ENCODE assay signal across 8 mouse cellular contexts in genomic region chr11:120515611-120516010, GRCm38 (mm10). TPM values are rescaled to one million over a fixed set of nuclear protein-coding genes. Genes with fewer than 3 reads are reported as not detected.
DNase-seq lines count a peak whose midpoint lies in the region; ATAC-seq and TF ChIP-seq lines count a peak whose summit lies in the region.

No protein-coding gene starts in this region.

- peak; percentile 100; the same call in 1 of the 2 replicates for TF ChIP-seq CTCF in heart, adult 2 months (IDR thresholded peaks at IDR 0.05)
- peak; percentile 94 for TF ChIP-seq CTCF in spleen, adult 2 months (IDR thresholded peaks at IDR 0.05; ENCODE audit: extremely low read depth, insufficient read depth, insufficient read length, insufficient replicate concordance)

- ATAC-seq in embryonic facial prominence, embryonic 12.5 days (ENCODE audit: insufficient number of reproducible peaks, insufficient read depth, low FRiP score, low TSS enrichment): 0 out of 2 replicates have a peak, but pooled peaks have one; percentile 65
- peak; percentile 73; the same call in 1 of the 2 replicates for ATAC-seq in limb, embryonic 12.5 days (ENCODE audit: insufficient number of reproducible peaks, insufficient read depth, low FRiP score, low TSS enrichment, low read depth)
- ATAC-seq in midbrain, embryonic 14.5 days (ENCODE audit: low FRiP score, low TSS enrichment): no peak; the same call in 1 of the 2 replicates

- no peaks in the 10 kb centered on the region for H3K27me3 ChIP-seq in embryonic facial prominence, embryonic 12.5 days
- H3K27me3 ChIP-seq in heart, adult 2 months (ENCODE audit: control insufficient read depth, insufficient read depth, low read length): no peaks in the 10 kb centered on the region
- no peaks in the 10 kb centered on the region for H3K27me3 ChIP-seq in limb, embryonic 12.5 days
- no peaks in the 10 kb centered on the region for H3K27me3 ChIP-seq in midbrain, embryonic 14.5 days (ENCODE audit: control insufficient read depth, insufficient read depth, low read length)
- H3K27me3 ChIP-seq in spleen, adult 2 months (ENCODE audit: control insufficient read depth, insufficient read depth, low read length): no peaks in the 10 kb centered on the region

- H3K9me3 ChIP-seq in embryonic facial prominence, embryonic 12.5 days: no peaks in the 10 kb centered on the region
- H3K9me3 ChIP-seq in limb, embryonic 12.5 days: no peaks in the 10 kb centered on the region
- H3K9me3 ChIP-seq in midbrain, embryonic 14.5 days (ENCODE audit: control insufficient read depth, low read length): no peaks in the 10 kb centered on the region

- no peak overlapping the region for H3K4me3 ChIP-seq in embryonic facial prominence, embryonic 12.5 days
- no peak overlapping the region for H3K4me3 ChIP-seq in heart, adult 2 months
- H3K4me3 ChIP-seq in limb, embryonic 12.5 days (replicated peaks): no peak overlapping the region
- H3K4me3 ChIP-seq in midbrain, embryonic 14.5 days (replicated peaks; ENCODE audit: low read depth, low read length): no peak overlapping the region
- H3K4me3 ChIP-seq in spleen, adult 2 months (ENCODE audit: extremely low read depth, insufficient read depth, insufficient read length): no peak overlapping the region

- 17% methylated on average over 17 of the region's 17 CpGs for WGBS in embryonic facial prominence, embryonic 12.5 days
- WGBS in heart, adult 2 months: 20% methylated on average over 17 of the region's 17 CpGs
- WGBS in limb, embryonic 12.5 days: 18% methylated on average over 17 of the region's 17 CpGs
- WGBS in midbrain, embryonic 14.5 days: 19% methylated on average over 17 of the region's 17 CpGs
- 25% methylated on average over 17 of the region's 17 CpGs for WGBS in spleen, adult 2 months

- intact Hi-C loops in heart, adult 2 months (cut with DNase I): loop anchor here (1.0 to 10.0 kb wide), 5 partner anchors 27 to 259 kb away; partner anchors contain the start of genes Cenpx and Lrrc45

- H3K36me3 ChIP-seq in embryonic facial prominence, embryonic 12.5 days: no peaks in the 10 kb centered on the region
- peaks cover 3% of the 10 kb centered on the region; the same call in 1 of the 2 replicates for H3K36me3 ChIP-seq in heart, adult 2 months (ENCODE audit: control insufficient read depth, insufficient read depth, low read length)
- H3K36me3 ChIP-seq in limb, embryonic 12.5 days: no peaks in the 10 kb centered on the region
- no peaks in the 10 kb centered on the region for H3K36me3 ChIP-seq in midbrain, embryonic 14.5 days (ENCODE audit: control insufficient read depth, insufficient read depth, low read length)
- H3K36me3 ChIP-seq in spleen, adult 2 months (ENCODE audit: control insufficient read depth, insufficient read depth, low read length): no peaks in the 10 kb centered on the region

- TF ChIP-seq EP300 in heart, adult 2 months (IDR thresholded peaks at IDR 0.05; ENCODE audit: insufficient read depth, low read depth, low read length): peak; percentile 95

- no peak overlapping the region for H3K4me2 ChIP-seq in embryonic facial prominence, embryonic 12.5 days (replicated peaks)
- H3K4me2 ChIP-seq in limb, embryonic 12.5 days: no peak overlapping the region
- no peak overlapping the region for H3K4me2 ChIP-seq in midbrain, embryonic 14.5 days (ENCODE audit: low read length)

- no peaks in the 10 kb centered on the region for H3K79me2 ChIP-seq in heart, adult 2 months (replicated peaks; ENCODE audit: control insufficient read depth, insufficient read depth, low read length)

- H3K9ac ChIP-seq in embryonic facial prominence, embryonic 12.5 days: no peak overlapping the region
- H3K9ac ChIP-seq in heart, adult 2 months (ENCODE audit: low read depth, low read length): no peak overlapping the region
- H3K9ac ChIP-seq in limb, embryonic 12.5 days (replicated peaks): no peak overlapping the region
- H3K9ac ChIP-seq in midbrain, embryonic 14.5 days (replicated peaks; ENCODE audit: low read length): no peak overlapping the region; the same call in 1 of the 2 replicates

- peaks cover 2% of the 10 kb centered on the region for H3K4me1 ChIP-seq in embryonic facial prominence, embryonic 12.5 days
- peaks cover 12% of the 10 kb centered on the region for H3K4me1 ChIP-seq in heart, adult 2 months (ENCODE audit: control insufficient read depth, insufficient read depth, low read length)
- H3K4me1 ChIP-seq in limb, embryonic 12.5 days (replicated peaks): peaks cover 21% of the 10 kb centered on the region
- peaks cover 2% of the 10 kb centered on the region; the same call in 1 of the 2 replicates for H3K4me1 ChIP-seq in midbrain, embryonic 14.5 days (ENCODE audit: control insufficient read depth, insufficient read depth, low read length)
- peaks cover 4% of the 10 kb centered on the region; the same call in 1 of the 2 replicates for H3K4me1 ChIP-seq in spleen, adult 2 months (ENCODE audit: control insufficient read depth, insufficient read depth, insufficient read length)

- H3K27ac ChIP-seq in embryonic facial prominence, embryonic 12.5 days: no peak overlapping the region
- H3K27ac ChIP-seq in heart, adult 2 months: no peak overlapping the region
- H3K27ac ChIP-seq in limb, embryonic 12.5 days: no peak overlapping the region
- no peak overlapping the region for H3K27ac ChIP-seq in midbrain, embryonic 14.5 days (replicated peaks; ENCODE audit: low read depth, low read length)
- no peak overlapping the region for H3K27ac ChIP-seq in spleen, adult 2 months (ENCODE audit: insufficient read depth, low read length)

- no peak for TF ChIP-seq POLR2A in heart, adult 2 months (IDR thresholded peaks at IDR 0.05; ENCODE audit: insufficient read depth, low read depth, low read length)
- TF ChIP-seq POLR2A in spleen, adult 2 months (IDR thresholded peaks at IDR 0.05; ENCODE audit: low read depth, low read length): no peak

- peak; percentile 86 for DNase-seq in 3T3-L1 (ENCODE audit: low read depth, low spot score)
- DNase-seq in adrenal gland, postnatal 25 days: peak; percentile 87
- peak; percentile 86 to 94 for DNase-seq in heart, adult 2 months
- DNase-seq in kidney, adult 8-10 months: peak; percentile 84 to 94
- peak; percentile 87 for DNase-seq in midbrain, embryonic 14.5 days
- peak; percentile 41 to 81 for DNase-seq in spleen, adult 2 months (ENCODE audit: low read depth in 1 of 2, low spot score in 2 of 2)

RNA-seq across cellular contexts. Expression of gene Gcgr, which starts 14.9 kb away (rescaled TPM):
- total RNA-seq in adrenal gland, postnatal 25 days (2021): 1.0 and 3.5 TPM in 2 replicates
- 1.7 and 2.1 TPM in 2 replicates for polyA plus RNA-seq in embryonic facial prominence, embryonic 12.5 days (2016; fragmentation: Nextera tagmentation; extraction: Ambion mirVana)
- under 1 TPM; 0.68 to 0.73 TPM for total RNA-seq in heart, adult 2 months (2021)
- 2.1 and 2.3 TPM in 2 replicates for polyA plus RNA-seq in heart, adult 2 months (2012; rRNA removed)
- polyA plus RNA-seq in limb, embryonic 12.5 days (2016; fragmentation: Nextera tagmentation; extraction: Ambion mirVana): 3.8 and 4.0 TPM in 2 replicates
- 0.18 and 0.21 TPM in 2 replicates for polyA plus RNA-seq in midbrain, embryonic 14.5 days (2014; fragmentation: Nextera tagmentation; extraction: Ambion mirVana)
- polyA plus RNA-seq in spleen, adult 2 months (2012; rRNA removed): 0.30 and 0.36 TPM in 2 replicates

RNA-seq across cellular contexts. Expression of gene Slc25a10, which starts 24.0 kb away (rescaled TPM):
- total RNA-seq in adrenal gland, postnatal 25 days (2021): 102 and 151 TPM in 2 replicates
- 52.6 and 57.4 TPM in 2 replicates for polyA plus RNA-seq in embryonic facial prominence, embryonic 12.5 days (2016; fragmentation: Nextera tagmentation; extraction: Ambion mirVana)
- 10 to 100 TPM; 14.1 to 14.6 TPM for total RNA-seq in heart, adult 2 months (2021)
- 32.6 and 40.9 TPM in 2 replicates for polyA plus RNA-seq in heart, adult 2 months (2012; rRNA removed)
- polyA plus RNA-seq in limb, embryonic 12.5 days (2016; fragmentation: Nextera tagmentation; extraction: Ambion mirVana): 54.6 and 59.8 TPM in 2 replicates
- 23.6 and 28.4 TPM in 2 replicates for polyA plus RNA-seq in midbrain, embryonic 14.5 days (2014; fragmentation: Nextera tagmentation; extraction: Ambion mirVana)
- 36.5 and 48.1 TPM in 2 replicates for polyA plus RNA-seq in spleen, adult 2 months (2012; rRNA removed)

RNA-seq across cellular contexts. Expression of gene Mrpl12, which starts 31.2 kb away (rescaled TPM):
- total RNA-seq in adrenal gland, postnatal 25 days (2021): 96.3 and 104 TPM in 2 replicates
- 126 and 128 TPM in 2 replicates for polyA plus RNA-seq in embryonic facial prominence, embryonic 12.5 days (2016; fragmentation: Nextera tagmentation; extraction: Ambion mirVana)
- total RNA-seq in heart, adult 2 months (2021): 100 to 1,000 TPM; 207 to 232 TPM
- polyA plus RNA-seq in heart, adult 2 months (2012; rRNA removed): 199 and 200 TPM in 2 replicates
- 135 and 139 TPM in 2 replicates for polyA plus RNA-seq in limb, embryonic 12.5 days (2016; fragmentation: Nextera tagmentation; extraction: Ambion mirVana)
- 113 and 151 TPM in 2 replicates for polyA plus RNA-seq in midbrain, embryonic 14.5 days (2014; fragmentation: Nextera tagmentation; extraction: Ambion mirVana)
- polyA plus RNA-seq in spleen, adult 2 months (2012; rRNA removed): 55.1 and 55.7 TPM in 2 replicates

RNA-seq across cellular contexts. Expression of gene Mcrip1, which starts 33.9 kb away (rescaled TPM):
- total RNA-seq in adrenal gland, postnatal 25 days (2021): 67.5 and 75.4 TPM in 2 replicates
- 234 and 242 TPM in 2 replicates for polyA plus RNA-seq in embryonic facial prominence, embryonic 12.5 days (2016; fragmentation: Nextera tagmentation; extraction: Ambion mirVana)
- total RNA-seq in heart, adult 2 months (2021): 10 to 100 TPM; 38.5 to 43.9 TPM
- polyA plus RNA-seq in heart, adult 2 months (2012; rRNA removed): 84.9 and 97.4 TPM in 2 replicates
- polyA plus RNA-seq in limb, embryonic 12.5 days (2016; fragmentation: Nextera tagmentation; extraction: Ambion mirVana): 221 and 229 TPM in 2 replicates
- polyA plus RNA-seq in midbrain, embryonic 14.5 days (2014; fragmentation: Nextera tagmentation; extraction: Ambion mirVana): 268 and 318 TPM in 2 replicates
- polyA plus RNA-seq in spleen, adult 2 months (2012; rRNA removed): 79.9 and 99.4 TPM in 2 replicates

RNA-seq across cellular contexts. Expression of gene Ppp1r27, which starts 35.3 kb away (rescaled TPM):
- 1.4 TPM in 1 of 2 replicates, not detected in the other for total RNA-seq in adrenal gland, postnatal 25 days (2021)
- polyA plus RNA-seq in embryonic facial prominence, embryonic 12.5 days (2016; fragmentation: Nextera tagmentation; extraction: Ambion mirVana): 0.36 TPM in 1 of 2 replicates, not detected in the other
- under 1 TPM in 1 of 2 experiments, not detected in 1; 0.34 TPM for total RNA-seq in heart, adult 2 months (2021)
- polyA plus RNA-seq in heart, adult 2 months (2012; rRNA removed): 0.64 and 0.96 TPM in 2 replicates
- polyA plus RNA-seq in limb, embryonic 12.5 days (2016; fragmentation: Nextera tagmentation; extraction: Ambion mirVana): not detected in 2 replicates
- polyA plus RNA-seq in midbrain, embryonic 14.5 days (2014; fragmentation: Nextera tagmentation; extraction: Ambion mirVana): not detected in 2 replicates
- not detected in 2 replicates for polyA plus RNA-seq in spleen, adult 2 months (2012; rRNA removed)
